Mouse (Mus musculus): Measurements from ENCODE around the gene Slc2a13.

The Slc2a13 gene

GRCm38 (mm10) chr15:91573111-91573538, at the start of gene Slc2a13:
TSS of gene Slc2a13 (minus strand) at chr15:91573261.
- DNase-seq: peak; percentile 76

DNA sequence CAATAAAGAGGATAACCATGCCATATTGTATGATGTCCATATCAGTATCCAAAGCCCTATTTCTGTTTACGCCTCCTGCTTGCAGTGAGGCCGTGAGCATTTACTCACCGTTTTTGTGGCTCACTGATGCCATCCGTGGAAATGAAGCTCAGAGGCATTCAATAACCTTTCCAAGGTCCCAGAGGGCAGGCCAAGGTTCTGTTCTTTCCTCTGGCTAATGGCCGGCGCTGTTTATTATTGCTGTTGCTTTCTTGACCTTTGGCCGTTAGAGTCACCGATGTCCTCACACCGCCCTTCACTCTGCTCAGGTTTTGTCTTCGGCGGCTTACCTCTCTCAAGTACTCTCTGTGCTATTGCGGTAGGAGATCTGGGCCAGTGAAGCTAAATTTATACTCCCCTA, 43.0 kb upstream of the Slc2a13 start:
- no peak for DNase-seq

GRCm38 (mm10) chr15:91615532-91615931, 42.5 kb upstream of the Slc2a13 start:
- no peak for DNase-seq

DNA sequence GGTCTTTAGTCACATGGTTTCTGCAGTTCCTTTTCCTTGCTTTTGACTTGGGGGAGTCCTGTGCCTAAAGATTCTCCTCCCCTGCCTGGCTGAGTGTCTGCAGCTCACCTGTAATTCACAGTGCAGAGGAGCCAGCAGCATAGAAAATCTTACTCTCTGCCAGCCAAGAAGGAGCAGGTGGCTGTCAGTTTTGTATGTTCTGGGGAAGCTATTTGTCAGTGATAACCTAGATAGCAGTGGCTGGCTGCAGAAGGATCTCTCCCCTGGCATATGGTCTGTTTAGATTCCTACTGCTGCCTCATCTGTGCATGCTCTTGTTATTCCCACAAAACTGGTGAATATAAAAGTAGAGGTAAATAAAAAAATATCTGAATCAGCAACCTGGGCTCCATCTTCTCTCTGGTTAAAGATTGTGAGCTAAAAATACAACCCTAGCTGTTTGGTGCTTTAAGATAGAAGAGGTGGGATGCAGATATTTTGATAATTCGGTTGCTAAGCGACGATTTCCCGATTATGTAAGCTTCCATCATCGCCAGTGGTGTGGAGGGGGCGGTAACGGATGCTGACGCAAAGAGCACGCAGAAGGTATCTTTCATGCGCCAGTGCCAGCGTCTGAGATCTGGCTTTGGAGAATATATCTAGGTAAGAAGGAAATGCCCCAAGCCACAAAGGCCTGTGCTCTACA, 41.1 kb upstream of the Slc2a13 start:
- DNase-seq: no peak

- peak; percentile 72 for DNase-seq
These were observed 36.7 kb upstream of the Slc2a13 start for GRCm38 (mm10) chr15:91609713-91610112.

GRCm38 (mm10) chr15:91608811-91609210, 35.8 kb upstream of the Slc2a13 start:
- no peak for DNase-seq

GRCm38 (mm10) chr15:91601197-91601596, 28.1 kb upstream of the Slc2a13 start:
- no peak for DNase-seq

DNA sequence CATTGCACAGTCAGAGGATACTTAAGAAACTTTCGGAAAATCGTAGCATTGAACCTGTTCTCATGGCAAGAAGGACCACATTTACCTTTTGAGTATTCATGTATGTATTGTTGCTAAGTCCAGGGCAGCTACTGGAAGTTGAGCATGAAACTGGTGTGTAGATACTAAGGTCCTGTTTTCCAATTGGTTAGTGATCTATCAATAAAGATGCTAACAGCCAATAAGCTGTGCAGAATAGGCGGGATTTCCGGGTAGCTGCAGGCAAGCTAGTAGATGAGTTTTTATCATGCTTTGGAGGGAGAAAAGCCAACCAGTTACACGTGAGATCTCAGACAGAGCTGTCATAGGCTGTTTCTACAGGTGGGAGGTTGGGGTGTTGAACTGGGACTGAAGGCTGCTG, 24.2 kb upstream of the Slc2a13 start:
- DNase-seq: no peak

DNA sequence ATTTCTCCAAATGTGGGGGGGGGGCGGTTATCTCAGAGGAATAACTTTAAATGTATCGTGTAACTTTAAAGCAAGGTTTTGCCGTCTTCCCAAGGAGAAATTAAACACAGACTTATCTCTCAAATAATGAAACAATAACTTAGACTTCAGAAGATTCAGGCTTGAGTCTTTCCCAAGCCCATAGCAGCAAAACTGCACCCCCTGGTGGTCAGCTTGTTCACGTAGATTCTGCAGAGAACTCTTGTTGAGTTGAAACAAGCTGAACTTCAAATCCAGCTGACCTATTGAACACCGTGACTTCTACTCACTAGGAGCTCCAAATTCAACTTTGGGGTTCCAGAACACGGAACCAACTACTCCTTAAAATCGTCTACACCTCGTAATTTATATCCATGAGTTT, 1.4 kb upstream of the Slc2a13 start:
- peak; percentile 71 for DNase-seq

GRCm38 (mm10) chr15:91572421-91573069, 516 bp downstream of the Slc2a13 start:
- DNase-seq: peak; percentile 56

- DNase-seq: no peak
These were observed 1.1 kb downstream of the Slc2a13 start for GRCm38 (mm10) chr15:91571981-91572380.

GRCm38 (mm10) chr15:91566784-91567183, 6.3 kb downstream of the Slc2a13 start:
- DNase-seq: no peak

DNA sequence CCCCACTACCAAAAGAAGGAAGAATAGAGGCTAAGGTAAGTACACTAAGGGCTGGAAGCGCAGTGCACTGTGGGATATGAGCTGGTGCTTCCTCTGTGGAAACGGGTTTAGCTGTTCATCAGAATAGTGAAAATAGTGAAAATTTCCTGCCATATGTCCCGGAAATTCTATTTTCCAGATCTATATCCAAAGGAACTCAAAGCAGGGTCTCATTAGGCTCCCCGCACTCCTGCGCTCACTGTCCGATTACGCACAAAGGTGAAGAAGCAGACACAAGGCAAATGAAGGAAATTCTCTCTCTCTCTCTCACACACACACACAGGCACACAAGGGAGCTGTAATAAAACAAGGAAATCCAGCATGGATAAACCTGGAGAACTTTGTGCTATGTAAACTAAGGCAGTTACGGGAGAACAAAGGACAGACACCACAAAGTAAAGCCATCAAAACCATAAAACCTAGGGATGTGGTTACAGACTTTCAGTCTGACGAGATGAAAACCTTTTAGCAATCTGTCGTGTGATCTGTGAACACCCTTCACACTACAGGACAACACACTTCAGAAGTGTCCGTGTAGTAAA, 7.9 kb downstream of the Slc2a13 start:
- no peak for DNase-seq

DNA sequence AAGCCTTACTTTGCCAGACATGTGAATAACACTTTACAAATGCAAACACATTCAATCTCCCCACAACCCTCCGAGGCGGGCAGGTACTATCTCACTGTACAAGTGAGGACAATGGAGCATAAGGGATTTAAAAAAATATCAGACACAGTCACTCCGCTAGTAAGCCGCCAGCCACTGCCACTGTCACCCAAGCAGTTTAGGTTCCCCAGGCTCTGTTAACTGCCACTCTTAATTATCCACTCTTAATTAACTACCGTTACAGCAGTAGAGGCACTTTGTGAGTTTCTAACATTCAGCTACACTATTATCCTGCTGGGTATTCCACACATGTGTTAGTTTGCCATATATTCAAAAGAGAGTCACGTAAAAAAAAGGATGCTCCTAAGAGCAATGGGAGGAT, 11.3 kb downstream of the Slc2a13 start:
- no peak for DNase-seq

- no peak for DNase-seq
These were observed 17.7 kb downstream of the Slc2a13 start for GRCm38 (mm10) chr15:91555336-91555736.

DNA sequence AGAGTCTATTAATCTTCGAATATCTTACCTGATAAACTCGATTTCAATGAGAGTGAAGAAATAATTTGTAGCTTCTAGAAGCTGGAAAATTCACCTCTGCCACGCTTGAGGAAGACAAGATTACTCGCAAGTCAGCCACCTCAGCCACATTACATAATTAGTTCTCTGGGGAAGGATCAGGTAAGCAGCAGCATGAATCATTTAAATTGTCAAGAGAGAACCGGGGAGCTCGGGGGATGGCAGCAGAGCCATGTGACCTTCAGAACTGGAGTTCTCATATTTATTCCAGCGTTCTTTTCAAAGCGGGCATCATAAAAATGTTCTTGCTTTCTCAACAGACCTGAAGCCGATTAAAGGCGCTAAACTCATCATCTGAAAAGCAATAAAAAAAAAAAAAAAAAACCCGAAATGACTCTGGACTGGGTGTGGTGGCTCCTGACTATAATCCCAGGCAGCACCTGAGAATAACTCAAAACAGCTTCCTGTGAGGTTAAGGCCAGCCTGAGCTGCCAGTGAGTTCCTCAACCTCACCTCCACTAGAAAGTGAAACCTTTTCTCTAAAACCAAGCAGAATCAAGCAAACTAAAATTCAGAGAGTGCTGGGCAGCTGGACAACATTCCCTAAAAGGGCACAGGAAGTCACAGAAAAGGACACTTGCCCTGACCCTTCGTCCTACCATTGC, 24.3 kb downstream of the Slc2a13 start:
- DNase-seq: no peak

- no peak for DNase-seq
These were observed 28.5 kb downstream of the Slc2a13 start for GRCm38 (mm10) chr15:91544586-91544985.

- no peak for DNase-seq
These were observed 34.6 kb downstream of the Slc2a13 start for GRCm38 (mm10) chr15:91538439-91538838.

DNA sequence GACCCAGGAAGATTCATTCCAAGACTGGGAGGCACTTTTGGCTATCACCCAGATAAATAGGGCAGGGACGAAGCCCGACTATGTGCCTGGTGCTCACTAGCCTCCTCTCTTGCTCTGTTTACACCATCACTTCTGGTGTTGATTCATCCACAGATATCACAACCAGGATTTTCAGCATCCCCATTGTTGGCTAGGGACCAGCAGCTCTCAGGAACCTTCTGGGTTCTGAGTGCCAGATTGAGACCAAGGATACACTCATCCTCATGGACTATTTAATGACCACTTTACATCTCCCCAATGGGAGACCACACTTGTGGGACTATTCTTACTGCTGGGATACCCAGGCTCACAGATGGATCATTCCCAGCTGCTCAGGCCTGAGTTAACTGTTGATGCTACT, 46.2 kb downstream of the Slc2a13 start:
- no peak for DNase-seq

- DNase-seq: no peak
These were observed 46.9 kb downstream of the Slc2a13 start for GRCm38 (mm10) chr15:91526166-91526565.

- no peak for DNase-seq
These were observed 48.6 kb downstream of the Slc2a13 start for GRCm38 (mm10) chr15:91524451-91524850.

DNA sequence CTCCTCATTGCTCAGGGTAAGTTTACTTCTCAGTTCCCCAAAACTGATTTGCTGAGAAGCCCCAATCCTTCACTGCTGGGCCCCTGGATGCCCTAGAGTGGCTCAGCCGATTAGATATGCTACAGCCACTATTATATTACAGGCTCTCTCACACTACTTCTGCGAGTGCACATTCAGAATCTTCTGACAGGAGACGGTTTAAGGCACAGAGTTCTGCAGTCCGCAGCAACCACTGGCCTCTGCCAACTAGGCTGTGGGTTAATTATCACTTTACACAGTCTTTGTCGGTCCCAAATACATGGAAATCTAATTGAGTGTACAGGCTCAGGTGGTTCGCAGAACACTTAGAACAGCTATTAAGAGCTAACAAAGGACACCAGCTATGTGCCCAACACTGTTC, 69.8 kb downstream of the Slc2a13 start:
- DNase-seq: no peak

- DNase-seq: no peak
These were observed 70.4 kb downstream of the Slc2a13 start for GRCm38 (mm10) chr15:91502661-91503060.

GRCm38 (mm10) chr15:91502235-91502634, 70.8 kb downstream of the Slc2a13 start:
- DNase-seq: no peak

Data from thymus, postnatal 14 days (tissue).